Mouse (Mus musculus): ENCODE measurements around the gene Pdzd2.

DNA sequence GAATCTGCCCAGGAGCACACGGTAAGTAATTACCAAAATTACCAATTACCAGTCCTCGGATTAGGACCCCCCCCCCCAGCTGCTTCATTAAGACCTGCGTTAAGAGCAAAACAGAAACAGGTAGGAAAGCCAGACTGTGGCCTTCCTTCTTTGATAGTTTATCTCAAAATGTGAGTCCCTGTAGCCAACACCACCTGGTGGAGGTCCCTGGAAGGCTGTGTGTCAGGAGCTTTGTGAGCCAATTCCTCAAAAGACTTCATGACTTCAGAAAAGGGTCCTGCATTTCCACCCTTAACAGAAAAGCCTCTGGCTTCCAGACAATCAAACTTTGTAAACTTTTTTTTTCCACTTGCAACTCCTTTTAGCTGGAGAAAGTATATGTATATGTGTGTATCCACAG, 188.8 kb downstream of the Pdzd2 start:
- TF ChIP-seq POLR2A (IDR thresholded peaks at IDR 0.05; ENCODE audit: control insufficient read depth, extremely low read depth, insufficient read depth, low read length, poor library complexity) (no peak), CTCF (IDR thresholded peaks at IDR 0.05; ENCODE audit: borderline replicate concordance, control insufficient read depth, extremely low read depth, insufficient read depth, low read length, poor library complexity) (no peak)
